Mouse (Mus musculus) MEL (cell line): ENCODE results near the gene Mospd2. TPM values are rescaled to one million over a fixed set of nuclear protein-coding genes. Genes with fewer than 3 reads are reported as not detected.

Experiments
- DNase-seq: peaks from one replicate; pipeline ENCODE4 v3.0.0; 2011; ENCODE audit warnings: low read depth, low spot score
- H3K27ac ChIP-seq: 2 replicates; pipeline ENCODE4 v1.5.1; 2012; ENCODE audit warnings: low read depth, mild to moderate bottlenecking, control low read depth, low read length, moderate library complexity; ENCODE audit not compliant: control insufficient read depth
- H3K27me3 ChIP-seq, 2 experiments: fragments of 150-350 bp in 1 of 2; sonication (generic) in 1 of 2; 2 replicates each; pipeline ENCODE4 v1.6.1; 2012; ENCODE audit warnings: low read length in 2 of 2, mild to moderate bottlenecking in 2 of 2, improper control_type of control experiment in 1 of 2, moderate library complexity in 1 of 2; ENCODE audit not compliant: insufficient read depth in 2 of 2, control insufficient read depth in 1 of 2
- H3K36me3 ChIP-seq, 2 experiments: 2 replicates each; pipeline ENCODE4 v1.6.1; 2012 to 2014; ENCODE audit warnings: low read length in 2 of 2, improper control_type of control experiment in 1 of 2, inconsistent platforms in 1 of 2, mild to moderate bottlenecking in 1 of 2; ENCODE audit not compliant: insufficient read depth in 2 of 2, control insufficient read depth in 1 of 2
- H3K4me1 ChIP-seq, 2 experiments: fragments of 150-350 bp in 1 of 2; sonication (generic) in 1 of 2; 2 replicates each; pipeline ENCODE4 v1.6.1; 2012; ENCODE audit warnings: low read length in 2 of 2, improper control_type of control experiment in 1 of 2, mild to moderate bottlenecking in 1 of 2; ENCODE audit not compliant: insufficient read depth in 2 of 2, control insufficient read depth in 1 of 2
- H3K4me3 ChIP-seq, 2 experiments: fragments of 150-350 bp in 1 of 2; sonication (generic) in 1 of 2; 2 replicates each; pipeline ENCODE4 v1.5.1; 2012; ENCODE audit warnings: low read depth in 2 of 2, low read length in 2 of 2, mild to moderate bottlenecking in 2 of 2, moderate library complexity in 2 of 2, control low read depth in 1 of 2, improper control_type of control experiment in 1 of 2; ENCODE audit not compliant: control insufficient read depth in 1 of 2, insufficient read depth in 1 of 2
- H3K79me2 ChIP-seq: 2 replicates; pipeline ENCODE4 v1.6.1; 2012; ENCODE audit warnings: mild to moderate bottlenecking, low read length, moderate library complexity; ENCODE audit not compliant: control insufficient read depth, poor library complexity, insufficient read depth
- H3K9ac ChIP-seq: 2 replicates; pipeline ENCODE4 v1.6.1; 2012; ENCODE audit warnings: low read depth, mild to moderate bottlenecking, control low read depth, low read length, moderate library complexity; ENCODE audit not compliant: control insufficient read depth, poor library complexity, severe bottlenecking
- H3K9me3 ChIP-seq: fragments of 150-350 bp; sonication (generic); replicated peaks from 2 replicates; pipeline ENCODE4 v1.6.1; 2012; ENCODE audit warnings: mild to moderate bottlenecking, low read length, improper control_type of control experiment, moderate library complexity; ENCODE audit not compliant: insufficient read depth
- BHLHE40 ChIP-seq: IDR thresholded peaks from 2 replicates; pipeline ENCODE4 v1.6.1; 2012; ENCODE audit warnings: low read depth, mild to moderate bottlenecking, inconsistent platforms, low read length, improper control_type of control experiment, borderline replicate concordance
- CHD2 ChIP-seq: IDR thresholded peaks from 2 replicates; pipeline ENCODE4 v1.6.1; 2011; ENCODE audit warnings: low read length, improper control_type of control experiment
- EP300 ChIP-seq, 2 experiments: IDR thresholded peaks; 2 replicates each; pipeline ENCODE4 v1.6.1; 2011; ENCODE audit warnings: improper control_type of control experiment in 2 of 2, low read length in 2 of 2, low read depth in 1 of 2, mild to moderate bottlenecking in 1 of 2
- MAFK ChIP-seq: IDR thresholded peaks from 2 replicates; pipeline ENCODE4 v1.6.1; 2011; ENCODE audit warnings: low read depth, mild to moderate bottlenecking, low read length, improper control_type of control experiment, borderline replicate concordance
- MAX ChIP-seq: IDR thresholded peaks from 2 replicates; pipeline ENCODE4 v1.6.1; 2011; ENCODE audit warnings: low read length, improper control_type of control experiment
- MEF2A ChIP-seq: IDR thresholded peaks from 2 replicates; pipeline ENCODE4 v1.6.1; 2014; ENCODE audit warnings: low read depth, mild to moderate bottlenecking, inconsistent platforms, low read length, improper control_type of control experiment; ENCODE audit not compliant: poor library complexity, insufficient replicate concordance, severe bottlenecking; ENCODE audit errors: extremely low read depth
- MXI1 ChIP-seq: IDR thresholded peaks from 2 replicates; pipeline ENCODE4 v1.6.1; 2011; ENCODE audit warnings: mild to moderate bottlenecking, low read depth, low read length, improper control_type of control experiment
- MYB ChIP-seq: IDR thresholded peaks from 2 replicates; pipeline ENCODE4 v1.6.1; 2011; ENCODE audit warnings: mild to moderate bottlenecking, low read depth, low read length, improper control_type of control experiment
- POLR2A ChIP-seq, 2 experiments: IDR thresholded peaks; 2 replicates each; pipeline ENCODE4 v1.6.1; 2011 to 2012; ENCODE audit warnings: low read length in 2 of 2, mild to moderate bottlenecking in 2 of 2, control low read depth in 1 of 2, improper control_type of control experiment in 1 of 2, low read depth in 1 of 2, moderate library complexity in 1 of 2; ENCODE audit not compliant: control insufficient read depth in 1 of 2, insufficient read depth in 1 of 2, poor library complexity in 1 of 2
- POLR2AphosphoS5 ChIP-seq: IDR thresholded peaks from 2 replicates; pipeline ENCODE4 v1.6.1; 2012; ENCODE audit warnings: low read depth, borderline replicate concordance, mild to moderate bottlenecking, inconsistent platforms, low read length, moderate library complexity, mixed read lengths
- SMC3 ChIP-seq: IDR thresholded peaks from 2 replicates; pipeline ENCODE4 v1.6.1; 2011; ENCODE audit warnings: low read depth, low read length, improper control_type of control experiment
- TAL1 ChIP-seq: IDR thresholded peaks from 2 replicates; pipeline ENCODE4 v1.6.1; 2012; ENCODE audit warnings: mild to moderate bottlenecking, inconsistent platforms, low read length, moderate library complexity, mixed read lengths
- ZC3H11A ChIP-seq: IDR thresholded peaks from 2 replicates; pipeline ENCODE4 v1.6.1; 2012; ENCODE audit warnings: low read depth, mild to moderate bottlenecking, inconsistent platforms, low read length, improper control_type of control experiment
- ZMIZ1 ChIP-seq: IDR thresholded peaks from 2 replicates; pipeline ENCODE4 v1.6.1; 2012; ENCODE audit warnings: low read depth, mild to moderate bottlenecking, inconsistent platforms, low read length, improper control_type of control experiment, moderate library complexity
- ZNF384 ChIP-seq: IDR thresholded peaks from 2 replicates; pipeline ENCODE4 v1.6.1; 2012; ENCODE audit warnings: low read depth, mild to moderate bottlenecking, inconsistent platforms, low read length, improper control_type of control experiment
- polyA plus RNA-seq, 2 experiments: library from polyadenylated mRNA; stranded (reverse) in 1 of 2; unstranded in 1 of 2; fragments of >175 nt in 1 of 2; fragments of >200 nt in 1 of 2; gene quantifications; 2 replicates each; pipeline versions ENCODE4 v1.2.1 to v1.2.4; 2012; ENCODE audit warnings: low replicate concordance in 2 of 2, low read depth in 1 of 2; ENCODE audit not compliant: insufficient read length in 2 of 2, insufficient read depth in 1 of 2, missing spikeins in 1 of 2
- total RNA-seq: library from RNA; depleted of rRNA; stranded (reverse); fragments of 300-350 nt; gene quantifications from 2 replicates; pipeline ENCODE4 v1.2.3, GENCODE M21; 2012

Gene Mospd2
- total and polyA plus RNA-seq, 3 experiments: 8.2 to 8.9 TPM; not detected in 1

GRCm38 (mm10) chrX:164978866-164979265 lies 1.3 kb downstream of the Mospd2 start:
- TF ChIP-seq POLR2A (IDR thresholded peaks at IDR 0.05; ENCODE audit: control insufficient read depth in 1 of 2, insufficient read depth in 1 of 2, low read depth in 1 of 2, low read length in 2 of 2, poor library complexity in 1 of 2): no peak
- no peak for TF ChIP-seq POLR2AphosphoS5
- no peak for TF ChIP-seq CHD2
- TF ChIP-seq MAFK: no peak
- no peak for TF ChIP-seq MXI1
- no peak for TF ChIP-seq ZC3H11A
- TF ChIP-seq MYB: no peak
- TF ChIP-seq BHLHE40: no peak
- TF ChIP-seq ZMIZ1: no peak
- no peak for TF ChIP-seq ZNF384
- TF ChIP-seq MEF2A: no peak
- no peak for TF ChIP-seq SMC3
- no peak for TF ChIP-seq EP300 (IDR thresholded peaks at IDR 0.05; ENCODE audit: low read depth in 1 of 2, low read length in 2 of 2)
- no peak for TF ChIP-seq MAX

GRCm38 (mm10) chrX:164971206-164971605 lies 9.0 kb downstream of the Mospd2 start:
- no peak overlapping the region for H3K9ac ChIP-seq
- H3K4me3 ChIP-seq: no peak overlapping the region
- no peak overlapping the region for H3K27ac ChIP-seq
- H3K9me3 ChIP-seq: no peaks in the 10 kb centered on the region
- no peaks in the 10 kb centered on the region for H3K4me1 ChIP-seq
- H3K36me3 ChIP-seq: no peaks in the 10 kb centered on the region
- no peaks in the 10 kb centered on the region for H3K27me3 ChIP-seq
- DNase-seq: no peak
- H3K79me2 ChIP-seq: no peaks in the 10 kb centered on the region
- no peak for TF ChIP-seq TAL1

More at GRCm38 (mm10) chrX:164978866-164979265, 1.3 kb downstream of the Mospd2 start:
- DNase-seq: no peak
- Histone ChIP-seq H3K36me3 (peaks cover 0 to 19% of the 10 kb centered on the region in 2 experiments; a peak in 3 of 4 replicates), H3K9me3 (no peaks in the 10 kb centered on the region), H3K27me3 (no peaks in the 10 kb centered on the region), H3K9ac (no peak overlapping the region), H3K79me2 (peaks cover 12% of the 10 kb centered on the region), H3K4me1 (peaks cover 0 to 7% of the 10 kb centered on the region in 2 experiments; a peak in 3 of 4 replicates), H3K27ac (no peak overlapping the region), H3K4me3 (no peak overlapping the region)
